Mouse (Mus musculus): ENCODE measurements at regions not wholly inside any gene's neighbourhood (a gene's known extent, or its start where the extent isn't known, plus 50 kb on each side); places are given as distances from the start of the nearest gene placed in this dataset.
"Not testable (repeated sequence)": the region's sequence is repeated elsewhere in the genome, so short reads cannot be mapped to it uniquely, and the experiment has no call there.

- DNase-seq (ENCODE audit: low spot score) = no peak
Observed at GRCm38 (mm10) chr13:44453131-44453530, 276.1 kb upstream of the Jarid2 start.

GRCm38 (mm10) chr13:44454136-44454535, 275.1 kb upstream of the Jarid2 start:
- DNase-seq (ENCODE audit: low spot score) = no peak

- no peak for DNase-seq (ENCODE audit: low spot score)
Observed at GRCm38 (mm10) chr13:44455193-44455592, 274.1 kb upstream of the Jarid2 start.

- no peak for DNase-seq (ENCODE audit: low spot score)
Observed at GRCm38 (mm10) chr13:44458744-44459143, 270.5 kb upstream of the Jarid2 start.

- DNase-seq (ENCODE audit: low spot score) = no peak
Observed at GRCm38 (mm10) chr13:44459148-44459547, 270.1 kb upstream of the Jarid2 start.

- no peak for DNase-seq (ENCODE audit: low spot score)
Observed at GRCm38 (mm10) chr13:44463675-44464074, 265.6 kb upstream of the Jarid2 start.

- no peak for DNase-seq (ENCODE audit: low spot score)
Observed at GRCm38 (mm10) chr13:44465567-44465966, 263.7 kb upstream of the Jarid2 start.

GRCm38 (mm10) chr13:44468963-44469674, 260.2 kb upstream of the Jarid2 start:
- DNase-seq (ENCODE audit: low spot score) = peak; percentile 93

- DNase-seq (ENCODE audit: low spot score) = no peak
Observed at GRCm38 (mm10) chr13:44469675-44470074, 259.6 kb upstream of the Jarid2 start.

GRCm38 (mm10) chr13:44473200-44473599, 256.1 kb upstream of the Jarid2 start:
- DNase-seq (ENCODE audit: low spot score) = no peak

- DNase-seq (ENCODE audit: low spot score) = peak; percentile 86
Observed at GRCm38 (mm10) chr13:44476901-44477300, 252.4 kb upstream of the Jarid2 start.

- DNase-seq (ENCODE audit: low spot score) = peak; percentile 70
Observed at GRCm38 (mm10) chr13:44480128-44480527, 249.1 kb upstream of the Jarid2 start.

GRCm38 (mm10) chr13:44482661-44483060, 246.6 kb upstream of the Jarid2 start:
- DNase-seq (ENCODE audit: low spot score) = no peak

- no peak for DNase-seq (ENCODE audit: low spot score)
Observed at GRCm38 (mm10) chr13:44484582-44485329, 244.5 kb upstream of the Jarid2 start.

- no peak for DNase-seq (ENCODE audit: low spot score)
Observed at GRCm38 (mm10) chr13:44490935-44491465, 238.3 kb upstream of the Jarid2 start.

- DNase-seq (ENCODE audit: low spot score) = peak; percentile 6
Observed at GRCm38 (mm10) chr13:44493884-44494283, 235.4 kb upstream of the Jarid2 start.

- no peak for DNase-seq (ENCODE audit: low spot score)
Observed at GRCm38 (mm10) chr13:44495450-44495849, 233.8 kb upstream of the Jarid2 start.

GRCm38 (mm10) chr13:44496596-44496995, 232.7 kb upstream of the Jarid2 start:
- peak; percentile 31 for DNase-seq (ENCODE audit: low spot score)

GRCm38 (mm10) chr13:44500896-44501295, 228.4 kb upstream of the Jarid2 start:
- not testable (repeated sequence) for DNase-seq (ENCODE audit: low spot score)

GRCm38 (mm10) chr13:44501777-44502321, 227.4 kb upstream of the Jarid2 start:
- no peak for DNase-seq (ENCODE audit: low spot score)

- DNase-seq (ENCODE audit: low spot score) = peak; percentile 9
Observed at GRCm38 (mm10) chr13:44502612-44503256, 226.5 kb upstream of the Jarid2 start.

- no peak for DNase-seq (ENCODE audit: low spot score)
Observed at GRCm38 (mm10) chr13:44503257-44503950, 225.9 kb upstream of the Jarid2 start.
